Mouse (Mus musculus): ENCODE data around the gene Gm7903.
"Not testable (repeated sequence)": the region's sequence is repeated elsewhere in the genome, so short reads cannot be mapped to it uniquely, and the experiment has no call there.

DNA sequence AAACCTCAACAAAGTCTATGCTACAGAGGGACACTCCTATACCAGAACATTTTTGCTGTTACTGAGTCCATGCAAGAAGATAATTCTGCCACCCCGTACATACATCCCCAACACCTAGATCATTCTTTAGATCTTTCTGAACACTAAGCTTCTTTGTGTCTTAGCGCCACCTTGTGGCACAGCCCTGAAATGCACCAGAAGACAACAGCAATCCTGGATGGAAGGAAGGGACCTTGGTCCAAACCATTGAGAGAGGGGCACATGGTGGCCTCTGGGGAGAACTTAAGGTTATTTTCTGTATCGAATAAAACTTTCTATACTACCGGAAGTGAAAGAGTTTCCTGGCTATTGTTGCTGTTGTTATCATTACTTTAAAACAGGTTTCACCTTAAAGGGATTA is 11.2 kb upstream of the Gm7903 start:
- not testable (repeated sequence) for TF ChIP-seq CTCF (IDR thresholded peaks at IDR 0.05; ENCODE audit: borderline replicate concordance, insufficient read depth, low read length); POLR2A (IDR thresholded peaks at IDR 0.05; ENCODE audit: low read depth, low read length)
